Mouse (Mus musculus) C2C12 (cell line): ENCODE measurements around the gene Il10. TPM values are rescaled to one million over a fixed set of nuclear protein-coding genes. Genes with fewer than 3 reads are reported as not detected.

Source experiments
- H3K27me3 ChIP-seq: one replicate; pipeline ENCODE4 v1.6.1; 2011; ENCODE audit not compliant: control insufficient read depth, insufficient read depth, insufficient read length
- H3K36me3 ChIP-seq: one replicate; pipeline ENCODE4 v1.6.1; 2011; ENCODE audit not compliant: control insufficient read depth, insufficient read depth
- H3K4me3 ChIP-seq: one replicate; pipeline ENCODE4 v1.5.1; 2011; ENCODE audit warnings: mild to moderate bottlenecking, control low read depth; ENCODE audit not compliant: poor library complexity, insufficient read depth, severe bottlenecking
- H3K79me2 ChIP-seq: one replicate; pipeline ENCODE4 v1.6.1; 2011; ENCODE audit not compliant: control insufficient read depth, insufficient read depth
- H3K79me3 ChIP-seq: one replicate; pipeline ENCODE4 v1.6.1; 2011; ENCODE audit warnings: low read depth, control low read depth
- H3ac ChIP-seq: one replicate; pipeline ENCODE3; 2011; ENCODE audit warnings: low read depth; ENCODE audit not compliant: control insufficient read depth, insufficient read length
- CEBPB ChIP-seq: IDR thresholded peaks from one replicate; pipeline ENCODE4 v1.6.1; 2011; ENCODE audit warnings: low read depth, mild to moderate bottlenecking, control low read depth, moderate library complexity
- CTCF ChIP-seq: IDR thresholded peaks from one replicate; pipeline ENCODE4 v1.5.1; 2011; ENCODE audit not compliant: control insufficient read depth, insufficient read depth, insufficient read length
- FOSL1 ChIP-seq: IDR thresholded peaks from one replicate; pipeline ENCODE4 v1.8.0; 2011; ENCODE audit warnings: mild to moderate bottlenecking, low read length; ENCODE audit not compliant: poor library complexity, insufficient read depth, severe bottlenecking
- MAX ChIP-seq: IDR thresholded peaks from one replicate; pipeline ENCODE4 v1.6.1; 2011; ENCODE audit warnings: mild to moderate bottlenecking, control low read depth
- MYOD1 ChIP-seq: IDR thresholded peaks from one replicate; pipeline ENCODE4 v1.6.1; 2011; ENCODE audit warnings: low read depth; ENCODE audit not compliant: control insufficient read depth, insufficient read length
- MYOG ChIP-seq: IDR thresholded peaks from one replicate; pipeline ENCODE4 v1.6.1; 2011; ENCODE audit not compliant: control insufficient read depth, insufficient read length; ENCODE audit errors: extremely low read depth
- USF1 ChIP-seq: IDR thresholded peaks from one replicate; pipeline ENCODE4 v1.6.1; 2011; ENCODE audit warnings: low read depth, mild to moderate bottlenecking, control low read depth, moderate library complexity
- polyA plus RNA-seq: library from polyadenylated mRNA; unstranded; fragments of >200 nt; fragmentation: generic; extraction: Trizol; gene quantifications from one replicate; pipeline ENCODE4 v1.2.1, GENCODE M21; 2012; ENCODE audit warnings: missing spikeins

Gene Il10
- polyA plus RNA-seq, 1 experiment, result not detected

DNA sequence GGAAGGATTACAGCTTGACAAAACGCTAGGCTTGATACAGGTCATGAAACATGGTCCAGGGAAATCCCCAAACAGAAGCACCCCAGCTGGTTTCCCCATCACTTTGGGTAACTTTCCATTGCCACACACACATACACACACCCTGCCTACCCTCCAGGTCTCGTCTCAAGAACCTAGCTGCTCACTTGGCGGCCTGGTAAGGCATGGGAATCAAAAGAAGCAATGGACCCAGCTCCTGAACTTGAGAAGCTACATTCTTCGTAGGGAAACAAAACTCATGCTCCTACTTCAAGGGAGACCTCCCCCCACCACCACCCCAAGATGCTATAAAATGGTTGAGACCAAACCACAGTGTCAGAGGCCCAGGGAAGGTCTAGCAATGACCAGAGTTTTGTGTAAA lies 19.9 kb upstream of the Il10 start:
- H3K79me2 ChIP-seq, result no peaks in the 10 kb centered on the region
- H3K79me3 ChIP-seq, result no peaks in the 10 kb centered on the region
- no peak overlapping the region for H3K4me3 ChIP-seq
- no peak for TF ChIP-seq MAX
- no peak for TF ChIP-seq CEBPB
- TF ChIP-seq USF1, result no peak
- no peak for TF ChIP-seq MYOG
- no peak for TF ChIP-seq MYOD1
- no peak for TF ChIP-seq CTCF
- no peak for TF ChIP-seq FOSL1
- no peaks in the 10 kb centered on the region for H3K36me3 ChIP-seq
- H3ac ChIP-seq, result no peak overlapping the region
- H3K27me3 ChIP-seq, result no peaks in the 10 kb centered on the region

GRCm38 (mm10) chr1:131000296-131000695 lies 19.3 kb upstream of the Il10 start:
- Histone ChIP-seq H3K79me3 (no peaks in the 10 kb centered on the region), H3K4me3 (no peak overlapping the region), H3K27me3 (no peaks in the 10 kb centered on the region), H3ac (no peak overlapping the region), H3K79me2 (no peaks in the 10 kb centered on the region), H3K36me3 (no peaks in the 10 kb centered on the region)
- no peak for TF ChIP-seq CEBPB
- TF ChIP-seq MAX, result no peak
- TF ChIP-seq MYOG, result no peak
- no peak for TF ChIP-seq FOSL1
- TF ChIP-seq USF1, result no peak
- no peak for TF ChIP-seq CTCF
- no peak for TF ChIP-seq MYOD1

DNA sequence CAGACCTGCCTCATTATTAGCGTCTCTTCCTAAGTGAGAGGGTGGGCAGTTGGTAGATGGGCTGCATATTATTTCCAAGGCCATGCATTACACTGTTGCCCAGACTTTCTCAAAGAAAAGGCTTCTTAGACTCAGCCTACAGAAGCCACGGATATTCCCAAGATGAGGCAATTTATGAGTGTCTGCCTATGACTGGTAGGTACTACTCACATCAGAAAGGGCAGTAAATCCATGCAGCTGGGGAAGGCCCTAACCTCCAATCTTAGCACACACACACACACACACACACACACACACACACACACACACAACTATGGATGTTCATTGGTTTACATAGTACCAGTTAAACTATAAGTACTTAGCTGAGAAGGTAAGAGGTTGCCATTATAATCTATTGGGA lies 17.1 kb upstream of the Il10 start:
- TF ChIP-seq FOSL1, result no peak
- TF ChIP-seq MYOD1, result no peak
- TF ChIP-seq USF1, result no peak
- TF ChIP-seq CEBPB, result no peak
- no peak for TF ChIP-seq CTCF
- no peak for TF ChIP-seq MYOG
- TF ChIP-seq MAX, result no peak
- H3K27me3 ChIP-seq, result no peaks in the 10 kb centered on the region
- H3K79me3 ChIP-seq, result no peaks in the 10 kb centered on the region
- H3K36me3 ChIP-seq, result no peaks in the 10 kb centered on the region
- H3K79me2 ChIP-seq, result no peaks in the 10 kb centered on the region
- H3ac ChIP-seq, result no peak overlapping the region
- H3K4me3 ChIP-seq, result no peak overlapping the region

GRCm38 (mm10) chr1:131003037-131003922 lies 16.4 kb upstream of the Il10 start:
- no peaks in the 10 kb centered on the region for H3K36me3 ChIP-seq
- no peaks in the 10 kb centered on the region for H3K79me3 ChIP-seq
- H3K79me2 ChIP-seq, result no peaks in the 10 kb centered on the region
- TF ChIP-seq MYOD1 (no peak), USF1 (no peak), CTCF (no peak), MYOG (no peak), FOSL1 (no peak), CEBPB (no peak), MAX (no peak)
- H3K4me3 ChIP-seq, result no peak overlapping the region
- no peaks in the 10 kb centered on the region for H3K27me3 ChIP-seq
- H3ac ChIP-seq, result no peak overlapping the region

DNA sequence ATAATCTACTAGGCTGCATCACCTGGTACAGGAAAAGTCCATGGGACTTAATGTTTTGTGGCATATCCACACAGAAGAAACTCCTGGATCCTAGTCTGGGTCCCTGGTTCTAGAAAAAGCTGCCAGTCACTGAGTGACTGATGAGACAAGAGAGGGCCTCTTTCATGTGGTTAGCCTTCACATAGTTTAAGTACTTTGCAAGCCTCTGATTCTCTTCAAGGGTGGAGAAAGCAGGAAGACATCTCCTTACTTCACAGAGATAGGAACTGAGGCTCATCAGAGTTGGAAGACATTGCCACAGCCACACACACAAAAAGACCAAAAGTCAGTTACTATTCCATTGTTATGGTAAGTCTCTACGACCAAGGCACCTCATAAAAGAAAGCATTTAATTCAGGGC lies 13.6 kb upstream of the Il10 start:
- TF ChIP-seq FOSL1 (no peak), MAX (no peak), MYOD1 (no peak), CTCF (no peak), CEBPB (no peak), MYOG (no peak), USF1 (no peak)
- no peaks in the 10 kb centered on the region for H3K27me3 ChIP-seq
- no peak overlapping the region for H3ac ChIP-seq
- H3K36me3 ChIP-seq, result no peaks in the 10 kb centered on the region
- H3K4me3 ChIP-seq, result no peak overlapping the region
- no peaks in the 10 kb centered on the region for H3K79me2 ChIP-seq
- no peaks in the 10 kb centered on the region for H3K79me3 ChIP-seq
